Mouse (Mus musculus) myocyte (in vitro differentiated cells): Measurements from ENCODE around the gene Cdv3. TPM values are rescaled to one million over a fixed set of nuclear protein-coding genes. Genes with fewer than 3 reads are reported as not detected.
"Not testable (repeated sequence)": the region's sequence is repeated elsewhere in the genome, so short reads cannot be mapped to it uniquely, and the experiment has no call there.

Source experiments
- H3K27me3 ChIP-seq: one replicate; pipeline ENCODE4 v1.6.1; 2011; ENCODE audit not compliant: control insufficient read depth, insufficient read depth, insufficient read length
- H3K36me3 ChIP-seq: one replicate; pipeline ENCODE4 v1.6.1; 2011; ENCODE audit not compliant: control insufficient read depth, insufficient read depth
- H3K4me2 ChIP-seq: one replicate; pipeline ENCODE4 v1.6.1; 2011; ENCODE audit warnings: low read depth, control low read depth
- H3K4me3 ChIP-seq: one replicate; pipeline ENCODE4 v1.5.1; 2011; ENCODE audit warnings: mild to moderate bottlenecking, control low read depth, moderate library complexity
- H3K79me2 ChIP-seq: one replicate; pipeline ENCODE4 v1.6.1; 2011; ENCODE audit not compliant: control insufficient read depth, insufficient read depth
- H3ac ChIP-seq: one replicate; pipeline ENCODE4 v1.6.1; 2011; ENCODE audit not compliant: control insufficient read depth, insufficient read length
- CEBPB ChIP-seq: IDR thresholded peaks from 2 replicates; pipeline ENCODE4 v1.6.1; 2011; ENCODE audit warnings: mild to moderate bottlenecking, moderate library complexity; ENCODE audit not compliant: poor library complexity, insufficient read depth, severe bottlenecking
- E2F4 ChIP-seq: IDR thresholded peaks from one replicate; pipeline ENCODE4 v1.6.1; 2011; ENCODE audit warnings: mild to moderate bottlenecking, control low read depth, moderate library complexity; ENCODE audit not compliant: insufficient read depth
- MAX ChIP-seq: IDR thresholded peaks from one replicate; pipeline ENCODE4 v1.6.1; 2011; ENCODE audit warnings: low read depth, mild to moderate bottlenecking, control low read depth
- MYOD1 ChIP-seq, 3 experiments: IDR thresholded peaks; one replicate each; pipeline ENCODE4 v1.6.1; 2011; ENCODE audit warnings: control low read depth in 2 of 3, low read depth in 2 of 3, mild to moderate bottlenecking in 2 of 3, moderate library complexity in 1 of 3; ENCODE audit not compliant: insufficient read length in 2 of 3, control insufficient read depth in 1 of 3
- MYOG ChIP-seq, 3 experiments: IDR thresholded peaks; one replicate each; pipeline ENCODE4 v1.6.1; 2011; ENCODE audit warnings: control low read depth in 2 of 3, low read depth in 2 of 3, mild to moderate bottlenecking in 2 of 3; ENCODE audit not compliant: insufficient read length in 2 of 3, control insufficient read depth in 1 of 3, insufficient read depth in 1 of 3
- POLR2A ChIP-seq: IDR thresholded peaks from one replicate; pipeline ENCODE4 v1.6.1; 2011; ENCODE audit warnings: low read depth, mild to moderate bottlenecking, control low read depth, moderate library complexity; ENCODE audit not compliant: insufficient read length
- POLR2AphosphoS2 ChIP-seq: IDR thresholded peaks from one replicate; pipeline ENCODE4 v1.6.1; 2011; ENCODE audit warnings: low read depth, control low read depth; ENCODE audit not compliant: insufficient read length
- REST ChIP-seq: IDR thresholded peaks from one replicate; pipeline ENCODE4 v1.6.1; 2011; ENCODE audit warnings: mild to moderate bottlenecking, control low read depth, moderate library complexity; ENCODE audit not compliant: insufficient read depth, insufficient read length
- SRF ChIP-seq: IDR thresholded peaks from one replicate; pipeline ENCODE4 v1.6.1; 2011; ENCODE audit warnings: low read depth; ENCODE audit not compliant: control insufficient read depth, insufficient read length
- TCF12 ChIP-seq: IDR thresholded peaks from one replicate; pipeline ENCODE4 v1.6.1; 2011; ENCODE audit warnings: mild to moderate bottlenecking, control low read depth; ENCODE audit not compliant: poor library complexity, insufficient read depth, severe bottlenecking
- TCF3 ChIP-seq: IDR thresholded peaks from one replicate; pipeline ENCODE4 v1.6.1; 2011; ENCODE audit warnings: low read depth, control low read depth; ENCODE audit not compliant: insufficient read length
- USF1 ChIP-seq: IDR thresholded peaks from one replicate; pipeline ENCODE4 v1.6.1; 2011; ENCODE audit warnings: low read depth, mild to moderate bottlenecking, control low read depth, moderate library complexity
- polyA plus RNA-seq: library from polyadenylated mRNA; unstranded; fragments of >200 nt; fragmentation: generic; extraction: Trizol; gene quantifications from one replicate; pipeline ENCODE4 v1.2.1, GENCODE M21; 2012; ENCODE audit warnings: missing spikeins

The Cdv3 gene
- polyA plus RNA-seq, 1 experiment: 92.9 TPM

- TF ChIP-seq TCF12 (no peak), USF1 (peak; percentile 15)
These were observed 1.8 kb downstream of the Cdv3 start for GRCm38 (mm10) chr9:103363730-103364417.

GRCm38 (mm10) chr9:103363088-103363487, 2.6 kb downstream of the Cdv3 start:
- Histone ChIP-seq H3K79me2 (peaks cover 62% of the 10 kb centered on the region), H3K4me3 (peak overlapping the region; percentile 72), H3K27me3 (no peaks in the 10 kb centered on the region), H3K4me2 (peak overlapping the region; percentile 74), H3K36me3 (peaks cover 22% of the 10 kb centered on the region), H3ac (no peak overlapping the region)
- TF ChIP-seq MYOG (IDR thresholded peaks at IDR 0.05; ENCODE audit: control insufficient read depth in 1 of 3, insufficient read depth in 1 of 3, insufficient read length in 2 of 3, low read depth in 2 of 3): no peak
- TF ChIP-seq USF1: no peak
- no peak for TF ChIP-seq E2F4
- no peak for TF ChIP-seq TCF12
- TF ChIP-seq TCF3: no peak
- no peak for TF ChIP-seq SRF
- no peak for TF ChIP-seq POLR2AphosphoS2
- no peak for TF ChIP-seq POLR2A
- no peak for TF ChIP-seq REST
- no peak for TF ChIP-seq MAX
- no peak for TF ChIP-seq MYOD1 (IDR thresholded peaks at IDR 0.05; ENCODE audit: control insufficient read depth in 1 of 3, insufficient read length in 2 of 3, low read depth in 2 of 3)
- no peak for TF ChIP-seq CEBPB

More at GRCm38 (mm10) chr9:103363730-103364417, 1.8 kb downstream of the Cdv3 start:
- Histone ChIP-seq H3ac (peak overlapping the region; percentile 97), H3K4me3 (peak overlapping the region; percentile 72), H3K4me2 (peak overlapping the region; percentile 74), H3K79me2 (peaks cover 57% of the 10 kb centered on the region), H3K27me3 (no peaks in the 10 kb centered on the region), H3K36me3 (peaks cover 18% of the 10 kb centered on the region)

DNA sequence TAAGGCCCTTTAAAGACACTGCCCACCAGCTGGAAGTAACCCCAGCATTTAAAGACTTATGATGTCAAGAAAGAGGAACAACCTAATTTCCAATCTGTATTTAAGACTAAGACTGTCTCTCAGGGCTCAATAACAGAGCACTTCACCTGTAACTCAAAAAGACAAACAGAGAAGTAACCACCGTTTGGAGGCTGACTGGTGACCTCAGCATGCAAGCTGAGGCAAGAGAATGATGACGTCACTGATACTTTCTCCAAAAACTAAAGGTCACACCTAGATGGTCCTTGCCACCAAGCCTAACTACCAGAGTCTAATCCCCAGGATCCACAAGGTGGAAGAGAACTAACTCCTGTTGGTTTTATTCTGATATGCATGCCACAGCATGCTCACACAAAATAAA, 5.0 kb downstream of the Cdv3 start:
- TF ChIP-seq TCF3: no peak
- no peak for TF ChIP-seq CEBPB
- TF ChIP-seq SRF: no peak
- TF ChIP-seq POLR2AphosphoS2: no peak
- TF ChIP-seq MAX: no peak
- TF ChIP-seq REST: no peak
- no peak for TF ChIP-seq TCF12
- no peak for TF ChIP-seq MYOG (IDR thresholded peaks at IDR 0.05; ENCODE audit: control insufficient read depth in 1 of 3, insufficient read depth in 1 of 3, insufficient read length in 2 of 3, low read depth in 2 of 3)
- TF ChIP-seq POLR2A: no peak
- no peak for TF ChIP-seq USF1
- no peak for TF ChIP-seq E2F4
- no peak for TF ChIP-seq MYOD1 (IDR thresholded peaks at IDR 0.05; ENCODE audit: control insufficient read depth in 1 of 3, insufficient read length in 2 of 3, low read depth in 2 of 3)
- Histone ChIP-seq H3ac (no peak overlapping the region), H3K4me3 (no peak overlapping the region), H3K4me2 (no peak overlapping the region), H3K79me2 (peaks cover 78% of the 10 kb centered on the region), H3K27me3 (no peaks in the 10 kb centered on the region), H3K36me3 (peaks cover 44% of the 10 kb centered on the region)

DNA sequence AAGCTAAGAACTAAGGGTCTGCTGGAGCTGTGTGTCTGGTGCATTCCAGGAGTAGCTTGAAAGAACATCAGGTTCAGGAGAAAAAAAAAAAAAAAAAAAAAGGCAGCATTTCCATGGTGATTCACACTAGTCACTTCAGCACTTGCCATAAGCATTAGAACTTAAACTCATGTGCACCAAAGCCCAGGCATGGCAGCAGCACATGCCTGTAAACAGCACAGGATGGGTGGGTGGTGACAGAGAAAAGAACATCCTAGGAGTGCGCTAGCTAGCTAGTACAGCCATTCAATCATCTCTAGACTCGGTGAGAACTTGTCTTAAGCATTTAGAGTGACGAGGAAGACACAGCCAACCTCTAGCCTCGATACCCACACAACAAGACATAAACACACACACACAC, 7.1 kb downstream of the Cdv3 start:
- no peak overlapping the region for H3ac ChIP-seq
- H3K4me2 ChIP-seq: no peak overlapping the region
- H3K79me2 ChIP-seq: peaks cover 67% of the 10 kb centered on the region
- no peak overlapping the region for H3K4me3 ChIP-seq
- H3K27me3 ChIP-seq: no peaks in the 10 kb centered on the region
- TF ChIP-seq USF1 (no peak), POLR2AphosphoS2 (no peak), TCF3 (no peak), POLR2A (no peak), CEBPB (no peak), MAX (no peak), TCF12 (no peak)
- H3K36me3 ChIP-seq: peaks cover 44% of the 10 kb centered on the region

- TF ChIP-seq POLR2AphosphoS2 (no peak), CEBPB (no peak), REST (no peak), SRF (no peak), TCF12 (no peak)
- peaks cover 44% of the 10 kb centered on the region for H3K36me3 ChIP-seq
- H3K4me2 ChIP-seq: no peak overlapping the region
These were observed 7.7 kb downstream of the Cdv3 start for GRCm38 (mm10) chr9:103357893-103358292.

GRCm38 (mm10) chr9:103353500-103354260, 12.0 kb downstream of the Cdv3 start:
- not testable (repeated sequence) for H3K4me3 ChIP-seq, H3ac ChIP-seq, H3K27me3 ChIP-seq, H3K4me2 ChIP-seq
- Histone ChIP-seq H3K79me2 (peaks cover 20% of the 10 kb centered on the region), H3K36me3 (peaks cover 43% of the 10 kb centered on the region)

More at GRCm38 (mm10) chr9:103357893-103358292, 7.7 kb downstream of the Cdv3 start:
- H3K4me3 ChIP-seq: no peak overlapping the region
- H3ac ChIP-seq: no peak overlapping the region
- no peaks in the 10 kb centered on the region for H3K27me3 ChIP-seq
- H3K79me2 ChIP-seq: peaks cover 61% of the 10 kb centered on the region
